Mouse (Mus musculus): ENCODE measurements at regions not wholly inside any gene's neighbourhood (a gene's known extent, or its start where the extent isn't known, plus 50 kb on each side); places are given as distances from the start of the nearest gene placed in this dataset.

GRCm38 (mm10) chr13:83882839-83883238, 339.3 kb upstream of the Tmem161b start:
- no peak overlapping the region for H3K4me3 ChIP-seq (ENCODE audit: insufficient read depth in 1 of 2, low read depth in 2 of 2, low read length in 2 of 2)
- DNase-seq (ENCODE audit: low read depth in 3 of 3, low spot score in 3 of 3) = no peak
- 61% methylated on average over 1 of the region's 1 CpGs for WGBS (ENCODE audit: insufficient replicate concordance)
- no peaks in the 10 kb centered on the region for H3K4me1 ChIP-seq (replicated peaks; ENCODE audit: control insufficient read depth in 2 of 2, insufficient read depth in 2 of 2, low read length in 1 of 2)
- H3K4me2 ChIP-seq (ENCODE audit: low read depth) = no peak overlapping the region
- H3K9ac ChIP-seq (replicated peaks) = no peak overlapping the region
- no peak overlapping the region for H3K27ac ChIP-seq
- no peaks in the 10 kb centered on the region for H3K9me3 ChIP-seq (ENCODE audit: control insufficient read depth, low read length)
- no peaks in the 10 kb centered on the region for H3K36me3 ChIP-seq (replicated peaks; ENCODE audit: control insufficient read depth, insufficient read depth, low read depth)
- no peak for ATAC-seq (ENCODE audit: insufficient read depth)
- no peaks in the 10 kb centered on the region for H3K27me3 ChIP-seq (ENCODE audit: control insufficient read depth, insufficient read depth, low read length)
- TF ChIP-seq CTCF (IDR thresholded peaks at IDR 0.05; ENCODE audit: low read depth) (no peak), EP300 (IDR thresholded peaks at IDR 0.05; ENCODE audit: low read depth) (no peak)

- H3K27me3 ChIP-seq (ENCODE audit: control insufficient read depth, insufficient read depth, low read length) = no peaks in the 10 kb centered on the region
- 64% methylated on average over 4 of the region's 4 CpGs for WGBS (ENCODE audit: insufficient replicate concordance)
- no peak for ATAC-seq (ENCODE audit: insufficient read depth)
- TF ChIP-seq EP300 (IDR thresholded peaks at IDR 0.05; ENCODE audit: low read depth) = no peak
- TF ChIP-seq CTCF (IDR thresholded peaks at IDR 0.05; ENCODE audit: low read depth) = no peak
- no peak overlapping the region for H3K4me3 ChIP-seq (ENCODE audit: insufficient read depth in 1 of 2, low read depth in 2 of 2, low read length in 2 of 2)
- no peak overlapping the region for H3K4me2 ChIP-seq (ENCODE audit: low read depth)
- H3K36me3 ChIP-seq (replicated peaks; ENCODE audit: control insufficient read depth, insufficient read depth, low read depth) = no peaks in the 10 kb centered on the region
- DNase-seq (ENCODE audit: low read depth in 3 of 3, low spot score in 3 of 3) = no peak
- no peak overlapping the region for H3K9ac ChIP-seq (replicated peaks)
- H3K4me1 ChIP-seq (replicated peaks; ENCODE audit: control insufficient read depth in 2 of 2, insufficient read depth in 2 of 2, low read length in 1 of 2) = no peaks in the 10 kb centered on the region
- no peak overlapping the region for H3K27ac ChIP-seq
- no peaks in the 10 kb centered on the region for H3K9me3 ChIP-seq (ENCODE audit: control insufficient read depth, low read length)
These were observed 338.3 kb upstream of the Tmem161b start for GRCm38 (mm10) chr13:83883821-83884220.

- H3K4me3 ChIP-seq (ENCODE audit: insufficient read depth in 1 of 2, low read depth in 2 of 2, low read length in 2 of 2) = no peak overlapping the region
- H3K36me3 ChIP-seq (replicated peaks; ENCODE audit: control insufficient read depth, insufficient read depth, low read depth) = no peaks in the 10 kb centered on the region
- H3K4me2 ChIP-seq (ENCODE audit: low read depth) = no peak overlapping the region
- no peak for TF ChIP-seq EP300 (IDR thresholded peaks at IDR 0.05; ENCODE audit: low read depth)
- H3K9me3 ChIP-seq (ENCODE audit: control insufficient read depth, low read length) = no peaks in the 10 kb centered on the region
- DNase-seq (ENCODE audit: low read depth in 3 of 3, low spot score in 3 of 3) = no peak
- no peak for ATAC-seq (ENCODE audit: insufficient read depth)
- H3K27me3 ChIP-seq (ENCODE audit: control insufficient read depth, insufficient read depth, low read length) = no peaks in the 10 kb centered on the region
- WGBS (ENCODE audit: insufficient replicate concordance) = 76% methylated on average over 4 of the region's 4 CpGs
- no peaks in the 10 kb centered on the region for H3K4me1 ChIP-seq (replicated peaks; ENCODE audit: control insufficient read depth in 2 of 2, insufficient read depth in 2 of 2, low read length in 1 of 2)
- H3K9ac ChIP-seq (replicated peaks) = no peak overlapping the region
- no peak overlapping the region for H3K27ac ChIP-seq
These were observed 337.9 kb upstream of the Tmem161b start for GRCm38 (mm10) chr13:83884226-83884625.

GRCm38 (mm10) chr13:83884766-83885543, 337.1 kb upstream of the Tmem161b start:
- no peaks in the 10 kb centered on the region for H3K4me1 ChIP-seq (replicated peaks; ENCODE audit: control insufficient read depth in 2 of 2, insufficient read depth in 2 of 2, low read length in 1 of 2)
- H3K4me2 ChIP-seq (ENCODE audit: low read depth) = no peak overlapping the region
- H3K9me3 ChIP-seq (ENCODE audit: control insufficient read depth, low read length) = no peaks in the 10 kb centered on the region
- 54% methylated on average over 13 of the region's 13 CpGs for WGBS (ENCODE audit: insufficient replicate concordance)
- no peak overlapping the region for H3K27ac ChIP-seq
- H3K4me3 ChIP-seq (ENCODE audit: insufficient read depth in 1 of 2, low read depth in 2 of 2, low read length in 2 of 2) = no peak overlapping the region
- TF ChIP-seq EP300 (IDR thresholded peaks at IDR 0.05; ENCODE audit: low read depth) (no peak), CTCF (IDR thresholded peaks at IDR 0.05; ENCODE audit: low read depth) (no peak)
- ATAC-seq (ENCODE audit: insufficient read depth) = no peak
- H3K27me3 ChIP-seq (ENCODE audit: control insufficient read depth, insufficient read depth, low read length) = no peaks in the 10 kb centered on the region
- no peaks in the 10 kb centered on the region for H3K36me3 ChIP-seq (replicated peaks; ENCODE audit: control insufficient read depth, insufficient read depth, low read depth)
- DNase-seq (ENCODE audit: low read depth in 3 of 3, low spot score in 3 of 3) = no peak
- no peak overlapping the region for H3K9ac ChIP-seq (replicated peaks)

- H3K4me1 ChIP-seq (replicated peaks; ENCODE audit: control insufficient read depth in 2 of 2, insufficient read depth in 2 of 2, low read length in 1 of 2) = no peaks in the 10 kb centered on the region
- DNase-seq (ENCODE audit: low read depth in 3 of 3, low spot score in 3 of 3) = no peak
- no peak overlapping the region for H3K27ac ChIP-seq
- no peak overlapping the region for H3K9ac ChIP-seq (replicated peaks)
- WGBS (ENCODE audit: insufficient replicate concordance) = 52% methylated on average over 4 of the region's 4 CpGs
- no peaks in the 10 kb centered on the region for H3K9me3 ChIP-seq (ENCODE audit: control insufficient read depth, low read length)
- H3K4me2 ChIP-seq (ENCODE audit: low read depth) = no peak overlapping the region
- no peaks in the 10 kb centered on the region for H3K27me3 ChIP-seq (ENCODE audit: control insufficient read depth, insufficient read depth, low read length)
- H3K4me3 ChIP-seq (ENCODE audit: insufficient read depth in 1 of 2, low read depth in 2 of 2, low read length in 2 of 2) = no peak overlapping the region
- no peak for ATAC-seq (ENCODE audit: insufficient read depth)
- TF ChIP-seq CTCF (IDR thresholded peaks at IDR 0.05; ENCODE audit: low read depth) (no peak), EP300 (IDR thresholded peaks at IDR 0.05; ENCODE audit: low read depth) (no peak)
- H3K36me3 ChIP-seq (replicated peaks; ENCODE audit: control insufficient read depth, insufficient read depth, low read depth) = no peaks in the 10 kb centered on the region
These were observed 336.4 kb upstream of the Tmem161b start for GRCm38 (mm10) chr13:83885729-83886128.

Measured in liver, embryonic 14.5 days (tissue).